Mouse (Mus musculus) testis, postnatal 14 days (tissue): ENCODE results near the gene Krtap4-9.
"Not testable (repeated sequence)": the region's sequence is repeated elsewhere in the genome, so short reads cannot be mapped to it uniquely, and the experiment has no call there.

ENCODE experiments used
- DNase-seq: peaks from one replicate; pipeline ENCODE4 v3.0.0; 2021; ENCODE audit warnings: low spot score

Gene Krtap4-9

DNA sequence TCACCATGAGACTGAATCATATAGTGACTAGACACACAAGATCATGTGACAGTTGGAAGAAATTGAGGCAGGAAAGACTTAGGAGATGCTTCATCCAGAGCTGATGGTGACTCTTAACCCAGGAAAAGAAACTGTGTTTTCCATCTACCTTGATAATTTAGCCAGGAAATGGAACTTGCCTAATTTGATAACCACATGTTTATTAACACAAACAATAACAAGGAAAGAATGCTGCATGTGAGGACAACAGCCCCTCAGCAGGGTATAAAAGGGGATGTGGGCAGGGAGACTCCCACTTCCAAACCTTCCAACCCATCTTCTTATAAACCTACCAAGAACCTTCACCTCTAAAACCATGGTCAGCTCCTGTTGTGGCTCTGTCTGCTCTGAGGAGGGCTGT lies at the start of gene Krtap4-9:
Krtap4-9 (plus strand) TSS at position 301 of the 400 bp plus-strand sequence.
- DNase-seq: not testable (repeated sequence)

DNA sequence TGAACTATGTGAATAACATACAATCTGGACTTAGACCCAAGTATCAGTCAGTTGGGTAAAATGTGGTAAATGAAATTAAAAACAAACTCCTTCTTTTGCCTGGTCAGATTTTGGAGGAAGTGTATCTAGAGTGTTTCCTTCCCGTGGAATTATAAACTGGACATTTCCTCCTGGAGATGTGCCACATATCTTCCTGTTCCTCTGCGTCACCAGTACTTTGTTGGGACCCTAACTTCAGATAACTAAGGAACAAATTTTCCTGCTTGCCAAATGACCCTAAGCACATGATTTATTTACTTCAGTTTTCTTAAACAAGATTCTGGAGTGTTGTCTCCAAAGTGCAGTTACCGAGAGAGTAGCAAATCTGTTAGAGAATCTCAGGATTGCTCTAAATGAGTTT lies 41.0 kb upstream of the Krtap4-9 start:
- DNase-seq: no peak

DNA sequence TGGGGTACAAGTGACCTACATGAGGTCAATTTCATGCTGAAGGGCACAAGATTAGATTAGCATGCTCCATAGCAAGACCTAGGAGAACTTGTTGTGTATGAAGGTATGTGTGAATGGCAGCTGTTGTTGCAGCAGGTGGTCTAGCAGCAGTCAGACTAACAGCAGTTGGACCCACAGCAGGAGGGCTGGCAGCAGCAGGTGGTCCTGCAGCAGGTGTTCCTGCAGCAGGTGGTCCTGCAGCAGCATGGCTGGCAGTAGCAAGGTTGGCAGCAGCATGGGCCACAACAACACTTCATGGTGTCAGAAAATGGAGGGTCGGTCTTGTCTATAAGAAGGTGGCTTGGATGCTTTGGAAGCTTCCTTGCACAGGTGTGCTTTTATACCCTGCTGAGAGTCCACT lies 26.1 kb upstream of the Krtap4-9 start:
- DNase-seq: no peak

DNA sequence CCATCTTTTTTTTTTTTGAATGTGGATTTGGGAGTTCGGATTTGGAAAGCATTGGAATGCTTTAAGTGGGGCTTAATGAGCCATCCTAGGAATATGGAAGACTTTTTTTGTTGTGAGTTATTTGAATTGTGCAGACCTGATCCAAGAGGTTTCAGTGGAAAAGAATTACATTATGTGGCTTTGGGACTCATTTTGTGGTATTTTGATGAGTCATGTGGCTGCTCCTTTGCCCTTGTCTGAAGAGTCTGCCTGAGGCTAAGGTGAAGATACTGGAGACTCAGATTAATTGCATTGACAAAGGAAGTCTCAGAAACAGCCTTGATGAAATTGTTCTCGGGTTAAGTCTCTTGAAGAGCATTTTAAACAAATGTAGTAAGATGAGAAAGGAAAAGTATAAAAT lies 16.6 kb upstream of the Krtap4-9 start:
- DNase-seq: no peak

DNA sequence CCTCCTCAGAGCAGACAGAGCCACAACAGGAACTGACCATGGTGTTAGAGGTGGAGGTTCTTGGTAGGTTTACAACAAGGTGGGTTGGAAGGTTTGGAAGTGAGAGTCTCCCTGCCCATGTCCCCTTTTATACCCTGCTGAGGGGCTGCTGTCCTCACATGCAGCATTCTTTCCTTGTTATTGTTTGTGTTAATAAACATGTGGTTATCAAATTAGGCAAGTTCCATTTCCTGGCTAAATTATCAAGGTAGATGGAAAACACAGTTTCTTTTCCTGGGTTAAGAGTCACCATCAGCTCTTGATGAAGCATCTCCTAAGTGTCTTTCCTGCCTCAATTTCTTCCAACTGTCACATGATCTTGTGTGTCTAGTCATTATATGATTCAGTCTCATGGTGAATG lies 12.2 kb upstream of the Krtap4-9 start, which contains the start of gene Gm11595:
Gm11595 (minus strand) TSS at position 101 of the 400 bp plus-strand sequence.
- not testable (repeated sequence) for DNase-seq

DNA sequence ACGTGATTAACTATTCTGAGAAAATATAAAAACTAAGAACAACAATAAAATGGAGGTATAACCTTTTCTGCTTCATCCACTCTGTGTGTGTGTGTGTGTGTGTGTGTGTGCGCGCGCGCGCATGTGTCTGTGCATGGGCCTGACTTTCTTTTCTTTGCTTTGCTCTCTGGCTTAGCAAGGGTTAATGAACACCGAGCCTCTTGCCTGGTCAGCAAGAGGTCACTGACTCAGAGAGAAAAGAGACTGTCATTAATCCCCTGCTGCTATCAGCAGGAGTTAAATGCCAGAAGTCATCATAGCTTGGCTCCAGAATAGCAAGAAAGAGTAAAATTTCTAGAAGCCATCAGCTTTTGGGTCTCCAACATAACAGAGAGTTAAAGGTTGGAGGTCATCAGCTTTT lies 6.6 kb upstream of the Krtap4-9 start:
- no peak for DNase-seq

DNA sequence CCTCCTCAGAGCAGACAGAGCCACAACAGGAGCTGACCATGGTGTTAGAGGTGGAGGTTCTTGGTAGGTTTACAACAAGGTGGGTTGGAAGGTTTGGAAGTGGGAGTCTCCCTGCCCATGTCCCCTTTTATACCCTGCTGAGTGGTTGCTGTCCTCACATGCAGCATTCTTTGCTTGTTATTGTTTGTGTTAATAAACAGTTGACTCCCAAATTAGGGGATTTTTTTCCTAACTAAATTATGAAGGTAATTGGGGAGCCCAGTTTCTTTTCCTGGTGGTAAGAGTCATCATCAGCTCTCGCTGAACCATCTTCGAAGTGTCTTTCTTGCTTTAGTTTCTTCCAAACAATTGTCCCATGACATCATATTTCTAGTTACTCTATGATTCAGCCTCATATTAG lies 4.4 kb upstream of the Krtap4-9 start, which contains the start of gene Krtap4-8:
Krtap4-8 (minus strand) TSS at position 101 of the 400 bp plus-strand sequence.
- DNase-seq: no peak

DNA sequence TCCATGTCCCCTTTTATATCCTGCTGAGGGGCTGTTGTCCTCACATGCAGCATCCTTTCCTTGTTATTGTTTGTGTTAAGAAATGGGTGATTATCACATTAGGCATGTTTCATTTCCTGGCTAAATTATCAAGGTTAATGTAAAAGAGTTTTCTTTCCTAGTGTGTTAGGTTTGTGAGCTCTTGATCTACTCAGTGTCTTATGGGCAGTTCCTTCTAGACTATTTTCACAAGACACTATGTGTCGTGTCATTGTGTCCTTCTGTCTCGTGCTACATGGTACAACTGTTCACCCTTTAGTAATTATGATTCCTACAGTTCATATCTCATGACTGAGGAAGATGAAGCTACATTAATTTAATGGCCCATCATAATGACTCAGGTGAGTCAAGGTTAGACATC lies 8.4 kb downstream of the Krtap4-9 start, which contains the start of gene Gm11596:
Gm11596 (minus strand) TSS at position 101 of the 400 bp plus-strand sequence.
- DNase-seq: no peak

DNA sequence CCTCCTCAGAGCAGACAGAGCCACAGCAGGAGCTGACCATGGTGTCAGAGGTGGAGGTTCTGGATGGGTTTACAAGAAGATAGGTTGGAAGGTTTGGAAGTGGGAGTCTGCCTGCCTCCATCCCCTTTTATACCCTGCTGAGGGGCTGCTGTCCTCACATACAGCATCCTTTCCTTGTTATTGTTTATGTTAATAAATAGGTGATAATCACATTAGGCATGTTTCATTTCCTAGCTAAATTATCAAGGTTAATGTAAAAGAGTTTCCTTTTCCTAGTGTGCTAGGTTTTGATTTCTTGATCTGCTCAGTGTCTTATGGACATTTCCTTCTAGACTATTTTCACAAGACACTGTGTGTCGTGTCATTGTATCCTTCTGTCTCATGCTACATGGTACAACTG lies 13.8 kb downstream of the Krtap4-9 start, which contains the start of gene Gm11569:
Gm11569 (minus strand) TSS at position 101 of the 400 bp plus-strand sequence.
- DNase-seq: not testable (repeated sequence)

DNA sequence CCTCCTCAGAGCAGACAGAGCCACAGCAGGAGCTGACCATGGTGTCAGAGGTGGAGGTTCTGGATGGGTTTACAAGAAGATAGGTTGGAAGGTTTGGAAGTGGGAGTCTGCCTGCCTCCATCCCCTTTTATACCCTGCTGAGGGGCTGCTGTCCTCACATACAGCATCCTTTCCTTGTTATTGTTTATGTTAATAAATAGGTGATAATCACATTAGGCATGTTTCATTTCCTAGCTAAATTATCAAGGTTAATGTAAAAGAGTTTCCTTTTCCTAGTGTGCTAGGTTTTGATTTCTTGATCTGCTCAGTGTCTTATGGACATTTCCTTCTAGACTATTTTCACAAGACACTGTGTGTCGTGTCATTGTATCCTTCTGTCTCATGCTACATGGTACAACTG lies 19.3 kb downstream of the Krtap4-9 start, which contains the start of gene Gm11554:
Gm11554 (minus strand) TSS at position 101 of the 400 bp plus-strand sequence.
- not testable (repeated sequence) for DNase-seq

DNA sequence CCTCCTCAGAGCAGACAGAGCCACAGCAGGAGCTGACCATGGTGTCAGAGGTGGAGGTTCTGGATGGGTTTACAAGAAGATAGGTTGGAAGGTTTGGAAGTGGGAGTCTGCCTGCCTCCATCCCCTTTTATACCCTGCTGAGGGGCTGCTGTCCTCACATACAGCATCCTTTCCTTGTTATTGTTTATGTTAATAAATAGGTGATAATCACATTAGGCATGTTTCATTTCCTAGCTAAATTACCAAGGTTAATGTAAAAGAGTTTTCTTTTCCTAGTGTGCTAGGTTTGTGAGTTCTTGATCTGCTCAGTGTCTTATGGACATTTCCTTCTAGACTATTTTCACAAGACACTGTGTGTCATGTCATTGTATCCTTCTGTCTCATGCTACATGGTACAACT lies 24.8 kb downstream of the Krtap4-9 start, which contains the start of gene Krtap4-13:
Krtap4-13 (minus strand) TSS at position 101 of the 400 bp plus-strand sequence.
- DNase-seq: not testable (repeated sequence)

DNA sequence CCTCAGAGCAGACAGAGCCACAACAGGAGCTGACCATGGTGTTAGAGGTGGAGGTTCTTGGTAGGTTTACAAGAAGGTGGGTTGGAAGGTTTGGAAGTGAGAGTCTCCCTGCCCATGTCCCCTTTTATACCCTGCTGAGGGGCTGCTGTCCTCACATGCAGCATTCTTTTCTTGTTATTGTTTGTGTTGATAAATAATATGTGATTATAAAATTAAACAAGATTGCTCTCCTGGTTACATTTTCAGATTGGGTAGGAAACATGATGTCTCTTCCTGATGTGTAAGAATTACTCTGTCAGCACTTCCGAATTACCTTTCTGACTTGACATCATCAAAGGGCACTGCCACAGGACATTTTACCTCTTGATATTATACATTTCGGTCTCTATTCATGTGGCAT lies 30.6 kb downstream of the Krtap4-9 start, which contains the start of gene Gm11564:
Gm11564 (minus strand) TSS at position 101 of the 400 bp plus-strand sequence.
- not testable (repeated sequence) for DNase-seq
